Mouse (Mus musculus) liver, embryonic 14.5 days (tissue): ENCODE results near the gene A930017K11Rik.

ENCODE experiments used
- CTCF ChIP-seq: IDR thresholded peaks from 2 replicates; pipeline ENCODE4 v1.5.1; 2016; ENCODE audit warnings: antibody characterized with exemption, low read depth, control low read depth
- EP300 ChIP-seq: IDR thresholded peaks from 2 replicates; pipeline ENCODE4 v1.6.1; 2016; ENCODE audit warnings: antibody characterized with exemption, low read depth

GRCm38 (mm10) chr17:25919144-25919785 lies 33.1 kb downstream of the A930017K11Rik start, which contains the start of gene Rab40c:
- no peak for TF ChIP-seq CTCF
- no peak for TF ChIP-seq EP300
